ENCODE assay signal across 8 mouse cellular contexts in genomic region chr10:94689176-94689510, GRCm38 (mm10). TPM values are rescaled to one million over a fixed set of nuclear protein-coding genes. Genes with fewer than 3 reads are reported as not detected.
DNase-seq lines count a peak whose midpoint lies in the region; ATAC-seq and TF ChIP-seq lines count a peak whose summit lies in the region.

No protein-coding gene starts in this region.

- no peaks in the 10 kb centered on the region for H3K27me3 ChIP-seq in intestine, embryonic 14.5 days (replicated peaks; ENCODE audit: control insufficient read depth, insufficient read depth, low read length)
- no peaks in the 10 kb centered on the region for H3K27me3 ChIP-seq in myocyte (ENCODE audit: control insufficient read depth, insufficient read depth, insufficient read length)

- WGBS in intestine, embryonic 14.5 days = under 1% methylated on average over 7 of the region's 7 CpGs

- DNase-seq in layer of hippocampus, adult 2 months (ENCODE audit: low spot score in 2 of 2) = no peak
- DNase-seq in layer of hippocampus, adult 18-20 months (ENCODE audit: low spot score in 2 of 2) = no peak
- peak; percentile 20 for DNase-seq in c-Kit-positive CD71-negative TER-119-negative erythroid progenitor cells, embryonic 14.5 days (ENCODE audit: low read depth)
- no peak for DNase-seq in intestine, embryonic 14.5 days (ENCODE audit: low spot score)
- DNase-seq in cerebellum, adult 9-11 months = no peak
- DNase-seq in layer of hippocampus, adult 11-12 months (ENCODE audit: low spot score) = no peak
- DNase-seq in adipocyte (ENCODE audit: low spot score) = no peak

- no peaks in the 10 kb centered on the region for H3K4me1 ChIP-seq in intestine, embryonic 14.5 days (replicated peaks; ENCODE audit: control insufficient read depth, insufficient read depth, low read length)

- H3K4me3 ChIP-seq in layer of hippocampus, adult 2 months = peak overlapping the region; percentile 98
- peak overlapping the region; percentile 90 for H3K4me3 ChIP-seq in intestine, embryonic 14.5 days (ENCODE audit: low read depth, low read length)
- H3K4me3 ChIP-seq in myocyte = peak overlapping the region; percentile 72

- H3K9me3 ChIP-seq in intestine, embryonic 14.5 days (ENCODE audit: control insufficient read depth, low read length) = no peaks in the 10 kb centered on the region

- H3K27ac ChIP-seq in layer of hippocampus, adult 2 months = peak overlapping the region; percentile 97
- peak overlapping the region; percentile 88 for H3K27ac ChIP-seq in intestine, embryonic 14.5 days (ENCODE audit: low read depth)

- TF ChIP-seq POLR2A in myocyte (IDR thresholded peaks at IDR 0.05; ENCODE audit: insufficient read length, low read depth) = no peak

- peaks cover 25% of the 10 kb centered on the region for H3K79me2 ChIP-seq in myocyte (ENCODE audit: control insufficient read depth, insufficient read depth)

- H3K4me2 ChIP-seq in intestine, embryonic 14.5 days (ENCODE audit: low read length) = peak overlapping the region; percentile 79
- H3K4me2 ChIP-seq in myocyte (ENCODE audit: low read depth) = peak overlapping the region; percentile 94

- H3K36me3 ChIP-seq in intestine, embryonic 14.5 days (ENCODE audit: control insufficient read depth, insufficient read depth, low read length) = no peaks in the 10 kb centered on the region
- H3K36me3 ChIP-seq in myocyte (ENCODE audit: control insufficient read depth, insufficient read depth) = no peaks in the 10 kb centered on the region

- TF ChIP-seq CTCF in layer of hippocampus, adult 2 months (conservative IDR thresholded peaks at IDR 0.05) = no peak

- peak overlapping the region; percentile 65 for H3ac ChIP-seq in myocyte (ENCODE audit: control insufficient read depth, insufficient read length)

- ATAC-seq in intestine, embryonic 14.5 days (replicated peaks; ENCODE audit: low FRiP score, low TSS enrichment, low read depth) = no peak

- H3K9ac ChIP-seq in intestine, embryonic 14.5 days (ENCODE audit: low read length) = peak overlapping the region; percentile 92

TF ChIP-seq in myocyte, 11 proteins besides CTCF, POLR2A, EP300 and RAD21:
- TF ChIP-seq TCF3 (IDR thresholded peaks at IDR 0.05; ENCODE audit: insufficient read length, low read depth) (no peak), REST (IDR thresholded peaks at IDR 0.05; ENCODE audit: insufficient read depth, insufficient read length) (no peak), CEBPB (IDR thresholded peaks at IDR 0.05; ENCODE audit: insufficient read depth, poor library complexity, severe bottlenecking) (no peak), MAX (IDR thresholded peaks at IDR 0.05; ENCODE audit: low read depth) (no peak), USF1 (IDR thresholded peaks at IDR 0.05; ENCODE audit: low read depth) (no peak), TCF12 (IDR thresholded peaks at IDR 0.05; ENCODE audit: insufficient read depth, poor library complexity, severe bottlenecking) (no peak), MYOD1 (IDR thresholded peaks at IDR 0.05; ENCODE audit: control insufficient read depth in 1 of 3, insufficient read length in 2 of 3, low read depth in 2 of 3) (no peak), SRF (IDR thresholded peaks at IDR 0.05; ENCODE audit: control insufficient read depth, insufficient read length, low read depth) (no peak)

RNA-seq across cellular contexts. Expression of gene Cep83, which starts 0.7 kb away (rescaled TPM):
- 10 to 100 TPM; 30.6 to 32.5 TPM for total RNA-seq in layer of hippocampus, adult 2 months (2021)
- total RNA-seq in layer of hippocampus, adult 18-20 months (2021) = 10 to 100 TPM; 29.0 to 30.5 TPM
- polyA plus RNA-seq in intestine, embryonic 14.5 days (2014; fragmentation: Nextera tagmentation; extraction: Ambion mirVana) = 16.5 and 18.4 TPM in 2 replicates
- 6.4 TPM for polyA plus RNA-seq in myocyte (2012; fragmentation: generic; extraction: Trizol)
